ENCODE assay signal across 18 mouse cellular contexts in the genomic region with DNA sequence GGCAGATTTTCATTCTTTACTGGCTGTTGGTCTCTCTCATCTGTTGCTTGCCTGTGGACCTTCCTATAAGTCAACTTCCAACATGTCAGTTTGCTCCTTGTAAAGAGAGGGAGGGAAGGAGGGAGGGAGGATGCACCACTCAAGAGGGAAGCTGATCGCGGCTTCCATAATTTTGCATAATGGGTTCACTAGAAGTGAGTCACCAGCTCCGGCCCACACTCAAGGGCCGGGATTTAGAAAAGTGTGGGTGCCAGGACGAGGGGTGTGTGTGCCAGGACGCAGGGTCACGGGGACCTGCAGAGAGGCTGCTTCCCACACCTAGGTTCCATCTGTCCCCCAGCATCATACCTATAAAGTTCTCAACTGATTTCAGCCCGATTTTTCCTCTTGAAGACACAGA.
"Had no signal": no experiment of that assay in that cellular context is flagged by ENCODE, and none has a peak within 500 bp of the region (broad histone marks: within the 10 kb centered on the region; RNA-seq: fewer than 3 reads in every experiment).

No protein-coding gene starts in this region.

- H3K4me1 ChIP-seq: lung, embryonic 15.5 days; midbrain, embryonic 13.5 days; midbrain, embryonic 15.5 days; neural tube, embryonic 12.5 days; stomach, embryonic 15.5 days had no signal

- H3K27me3 ChIP-seq: lung, embryonic 15.5 days; midbrain, embryonic 13.5 days; midbrain, embryonic 15.5 days; neural tube, embryonic 12.5 days; stomach, embryonic 15.5 days had no signal

- DNase-seq: lung, adult 2 months; lung, postnatal 14 days; lung, postnatal 36 days; right cerebral cortex, postnatal 25 days; thymus, adult 18-20 months; thymus, postnatal 14 days; thymus, postnatal 36 days had no signal

- H3K27ac ChIP-seq: liver, embryonic 14.5 days; lung, embryonic 15.5 days; macrophage; midbrain, embryonic 13.5 days; midbrain, embryonic 15.5 days; neural tube, embryonic 12.5 days; stomach, embryonic 15.5 days; stomach, postnatal 0 days had no signal

- H3K4me3 ChIP-seq: lung, embryonic 15.5 days; megakaryocyte, embryonic 14.5 days; midbrain, embryonic 13.5 days; midbrain, embryonic 15.5 days; neural tube, embryonic 12.5 days; stomach, embryonic 15.5 days had no signal

- H3K9me3 ChIP-seq: lung, embryonic 15.5 days; megakaryocyte, embryonic 14.5 days; midbrain, embryonic 13.5 days; midbrain, embryonic 15.5 days; neural tube, embryonic 12.5 days; stomach, embryonic 15.5 days had no signal

- H3K36me3 ChIP-seq: midbrain, embryonic 15.5 days had no signal

- ATAC-seq: lung, postnatal 0 days; midbrain, embryonic 13.5 days; midbrain, embryonic 15.5 days had no signal

- H3K4me2 ChIP-seq: lung, embryonic 15.5 days; midbrain, embryonic 11.5 days; midbrain, embryonic 13.5 days; midbrain, embryonic 15.5 days; neural tube, embryonic 12.5 days; stomach, embryonic 15.5 days had no signal

- H3K9ac ChIP-seq: liver, embryonic 14.5 days; lung, embryonic 15.5 days; midbrain, embryonic 13.5 days; midbrain, embryonic 15.5 days; neural tube, embryonic 12.5 days; stomach, embryonic 15.5 days had no signal
